In the genomic region with DNA sequence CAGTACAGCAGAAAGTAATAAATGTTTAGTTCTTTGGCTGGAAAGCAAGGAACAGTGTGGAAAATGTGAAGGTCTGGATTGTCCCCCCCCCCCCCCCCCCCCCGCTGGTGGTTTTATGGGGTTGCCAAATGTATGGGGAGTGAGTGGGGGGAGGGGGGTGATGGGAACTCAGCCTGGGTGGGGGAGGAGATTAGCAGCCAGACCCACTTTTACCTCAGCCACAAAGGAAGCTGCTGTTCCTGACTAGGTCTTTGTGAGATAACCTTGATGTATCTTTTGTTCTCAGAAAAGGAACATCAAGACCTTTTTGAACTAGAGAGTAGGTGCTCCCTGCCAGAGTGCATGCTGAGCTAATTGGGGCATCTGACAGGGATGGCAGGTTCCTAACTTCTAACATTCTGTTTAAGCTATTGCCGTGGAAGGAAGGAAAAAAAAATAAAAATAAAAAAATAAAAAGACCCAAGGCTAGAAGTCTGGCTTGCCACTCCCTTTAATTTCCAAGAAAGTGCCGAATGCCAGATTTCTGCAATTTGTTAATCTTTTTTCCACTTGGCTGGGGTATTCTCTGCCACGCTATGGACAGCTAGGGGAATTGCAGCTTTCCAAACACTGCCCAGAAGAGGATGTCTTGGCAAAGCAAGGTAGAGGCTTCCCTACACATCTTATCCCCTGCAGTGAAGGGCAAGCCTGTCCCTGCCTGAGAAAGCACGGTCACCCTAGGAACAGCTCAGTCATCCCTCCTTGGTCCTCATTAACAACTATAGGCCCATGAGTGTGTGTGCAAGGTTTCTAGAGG, we compare ENCODE assay signal across 9 mouse cellular contexts. TPM values are rescaled to one million over a fixed set of nuclear protein-coding genes. Genes with fewer than 3 reads are reported as not detected.
A peak's percentile ranks its signal among the peaks of the same experiment; 100 is the strongest.
DNase-seq lines count a peak whose midpoint lies in the region; ATAC-seq lines count a peak whose summit lies in the region.
"Had no signal": no experiment of that assay in that cellular context is flagged by ENCODE, and none has a peak within 500 bp of the region (broad histone marks: within the 10 kb centered on the region; RNA-seq: fewer than 3 reads in every experiment).

No protein-coding gene starts in this region.

- H3K4me1 ChIP-seq in heart, embryonic 10.5 days: peaks cover 20% of the 10 kb centered on the region; the same call in 1 of the 2 replicates
- peaks cover 4% of the 10 kb centered on the region for H3K4me1 ChIP-seq in forebrain, embryonic 14.5 days (ENCODE audit: control insufficient read depth, insufficient read depth, low read length)

- no peak overlapping the region for H3K27ac ChIP-seq in heart, embryonic 10.5 days
- no peak overlapping the region for H3K27ac ChIP-seq in forebrain, embryonic 14.5 days (ENCODE audit: low read depth, low read length)

- peak; percentile 58 for DNase-seq in heart, embryonic 10.5 days (ENCODE audit: low spot score)
- DNase-seq in heart, adult 11 months: no peak
- peak; percentile 28 for DNase-seq in thymus, postnatal 4 days
- no peak for DNase-seq in thymus, postnatal 10 days (ENCODE audit: low spot score in 2 of 2)
- DNase-seq in forebrain, embryonic 14.5 days (ENCODE audit: low spot score): peak; percentile 50
- DNase-seq in yolk sac, embryonic 10.5 days (ENCODE audit: low spot score): no peak
- DNase-seq in left cerebral cortex, postnatal 25 days (ENCODE audit: low spot score in 2 of 2): no peak

- H3K9me3 ChIP-seq in heart, embryonic 10.5 days: no peaks in the 10 kb centered on the region
- H3K9me3 ChIP-seq in forebrain, embryonic 14.5 days (replicated peaks; ENCODE audit: control insufficient read depth, low read length): no peaks in the 10 kb centered on the region

- H3K9ac ChIP-seq in forebrain, embryonic 14.5 days (ENCODE audit: low read length): no peak overlapping the region

- peak; percentile 52 for ATAC-seq in forebrain, embryonic 14.5 days
- ATAC-seq in monocyte, adult 5-6 weeks (replicated peaks; ENCODE audit: insufficient number of reproducible peaks, low FRiP score, low TSS enrichment, poor library complexity, severe bottlenecking): no peak

- 32% methylated on average over 5 of the region's 5 CpGs for WGBS in heart, embryonic 10.5 days
- 11% methylated on average over 5 of the region's 5 CpGs for WGBS in forebrain, embryonic 14.5 days

- 0 out of 2 replicates have a peak, but pooled peaks cover 3% of the 10 kb centered on the region for H3K36me3 ChIP-seq in heart, embryonic 10.5 days
- H3K36me3 ChIP-seq in forebrain, embryonic 14.5 days (ENCODE audit: control insufficient read depth, insufficient read depth, low read length): no peaks in the 10 kb centered on the region

- intact Hi-C loops in left cerebral cortex, postnatal 25 days (cut with DNase I): loop anchor here (1.0 to 5.0 kb wide), 2 partner anchors 35 to 121 kb away; a partner anchor contains a TSS

- H3K27me3 ChIP-seq in heart, embryonic 10.5 days (ENCODE audit: insufficient read depth, poor library complexity, severe bottlenecking): no peaks in the 10 kb centered on the region
- no peaks in the 10 kb centered on the region for H3K27me3 ChIP-seq in forebrain, embryonic 14.5 days (replicated peaks; ENCODE audit: control insufficient read depth, insufficient read depth, low read length)

- H3K4me2 ChIP-seq in forebrain, embryonic 14.5 days (ENCODE audit: low read length): no peak overlapping the region

- no peak overlapping the region for H3K4me3 ChIP-seq in heart, embryonic 10.5 days
- H3K4me3 ChIP-seq in forebrain, embryonic 14.5 days (ENCODE audit: low read depth, low read length): no peak overlapping the region
- H3K4me3 ChIP-seq: myocyte had no signal

RNA-seq across cellular contexts. Expression of a gene that starts 35.3 kb away (rescaled TPM):
- polyA plus RNA-seq in heart, embryonic 10.5 days (2016; fragmentation: Nextera tagmentation; extraction: Ambion mirVana): 1.9 and 2.4 TPM in 2 replicates
- polyA plus RNA-seq in forebrain, embryonic 14.5 days (2014; fragmentation: Nextera tagmentation; extraction: Ambion mirVana): 0.48 and 0.94 TPM in 2 replicates
- total RNA-seq in left cerebral cortex, postnatal 25 days (2021): 1 to 10 TPM; 2.7 to 4.6 TPM
- total RNA-seq in monocyte, adult 5-6 weeks (2017): 4.6 to 8.6 TPM (median 4.9 TPM) in 3 replicates

Comparison
In these comparisons a context has a peak if more than half of its experiments do, and no peak if none do; other contexts are left out.
1. DNase-seq: peak in heart, embryonic 10.5 days (single experiment), thymus, postnatal 4 days (single experiment) and forebrain, embryonic 14.5 days (single experiment); none in heart, adult 11 months (single experiment), thymus, postnatal 10 days (0 of 2), yolk sac, embryonic 10.5 days (single experiment) and left cerebral cortex, postnatal 25 days (0 of 2).